Mouse (Mus musculus) liver, postnatal 0 days (tissue): ENCODE data around the gene Nup160. TPM values are rescaled to one million over a fixed set of nuclear protein-coding genes. Genes with fewer than 3 reads are reported as not detected.

Experiments
- ATAC-seq: fragments of 200-750 bp; cut with Nextera tagmentation; 2 replicates; pipeline ENCODE4 v1.8.0; 2017; ENCODE audit warnings: mild to moderate bottlenecking, moderate library complexity
- DNase-seq: peaks from one replicate; pipeline ENCODE4 v3.0.0-alpha.2; 2016
- H3K27ac ChIP-seq: fragments of 300-500 bp; sonication (generic); 2 replicates; pipeline ENCODE4 v1.5.1; 2014; ENCODE audit warnings: antibody characterized with exemption, moderate library complexity, mild to moderate bottlenecking, low read depth
- H3K27me3 ChIP-seq: fragments of 300-500 bp; sonication (generic); 2 replicates; pipeline ENCODE4 v1.6.1; 2014; ENCODE audit warnings: low read length, control low read depth, mixed read lengths; ENCODE audit not compliant: insufficient read depth
- H3K36me3 ChIP-seq: fragments of 300-500 bp; sonication (generic); replicated peaks from 2 replicates; pipeline ENCODE4 v1.6.1; 2014; ENCODE audit warnings: mild to moderate bottlenecking, control low read depth, low read length, moderate library complexity, mixed read lengths; ENCODE audit not compliant: insufficient read depth
- H3K4me1 ChIP-seq: fragments of 300-500 bp; sonication (generic); 2 replicates; pipeline ENCODE4 v1.6.1; 2014; ENCODE audit warnings: antibody characterized with exemption, mild to moderate bottlenecking, control low read depth; ENCODE audit not compliant: insufficient read depth
- H3K4me2 ChIP-seq: fragments of 300-500 bp; sonication (generic); 2 replicates; pipeline ENCODE4 v1.6.1; 2014; ENCODE audit warnings: low read depth, mild to moderate bottlenecking, low read length, moderate library complexity, mixed read lengths
- H3K4me3 ChIP-seq: fragments of 300-500 bp; sonication (generic); 2 replicates; pipeline ENCODE4 v1.5.1; 2014; ENCODE audit warnings: low read depth, low read length
- H3K9ac ChIP-seq: fragments of 300-500 bp; sonication (generic); replicated peaks from 2 replicates; pipeline ENCODE4 v1.6.1; 2014; ENCODE audit warnings: mild to moderate bottlenecking, moderate library complexity
- H3K9me3 ChIP-seq: fragments of 300-500 bp; sonication (generic); 2 replicates; pipeline ENCODE4 v1.6.1; 2016; ENCODE audit warnings: mild to moderate bottlenecking, control low read depth, low read length, mixed read lengths
- CTCF ChIP-seq: sonication (generic); IDR thresholded peaks from 2 replicates; pipeline ENCODE4 v1.5.1; 2016; ENCODE audit warnings: antibody characterized with exemption, low read depth
- EP300 ChIP-seq: IDR thresholded peaks from 2 replicates; pipeline ENCODE4 v1.6.1; 2016; ENCODE audit warnings: antibody characterized with exemption, low read depth, mild to moderate bottlenecking
- WGBS: fragments of 180-500 bp; shearing (Covaris S2); extraction: QIAGEN DNeasy Blood & Tissue Kit; methylation state at CpG from one replicate; pipeline ENCODE4 v1.1.7; 2014; ENCODE audit not compliant: insufficient replicate concordance; 5-methylcytosine and 5-hydroxymethylcytosine counted together
- polyA plus RNA-seq: library from polyadenylated mRNA; unstranded; fragments of >200 nt; fragmentation: Nextera tagmentation; extraction: Ambion mirVana; gene quantifications from 2 replicates; pipeline ENCODE4 v1.2.1, GENCODE M21; 2015

Gene Nup160
- polyA plus RNA-seq: 9.0 and 10.2 TPM in 2 replicates

DNA sequence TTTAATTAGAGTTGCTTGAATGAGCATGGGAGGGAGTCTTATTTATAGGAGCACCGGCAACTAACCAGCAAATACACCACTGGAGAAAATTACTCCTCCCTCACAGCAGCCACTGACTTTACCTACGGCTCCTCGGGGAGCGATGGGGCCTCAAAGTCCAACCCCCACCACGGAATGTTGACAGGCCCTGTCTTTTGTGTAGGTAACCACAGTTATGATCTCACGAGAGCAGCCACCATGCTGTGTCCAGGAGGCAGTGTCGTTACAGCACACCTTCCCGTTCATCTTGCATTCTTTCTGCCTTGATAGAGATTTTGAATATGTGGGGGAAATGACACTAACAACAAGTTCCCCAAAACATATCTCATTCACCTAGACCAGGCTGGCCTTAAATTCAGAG, at the start of gene Nup160:
Gene Nup160 (plus strand): TSS at position 209 of the 400 bp plus-strand sequence.
- WGBS: 76% methylated on average over 8 of the region's 8 CpGs
- Histone ChIP-seq H3K36me3 (no peaks in the 10 kb centered on the region; the same call in 1 of the 2 replicates), H3K27me3 (no peaks in the 10 kb centered on the region), H3K4me2 (0 out of 2 replicates have a peak within 1 kb of the TSS, but pooled peaks have one; percentile 94), H3K4me3 (no peak within 1 kb of the TSS), H3K9ac (no peak within 1 kb of the TSS), H3K27ac (no peak within 1 kb of the TSS), H3K4me1 (peaks cover 18% of the 10 kb centered on the region), H3K9me3 (no peaks in the 10 kb centered on the region)
- ATAC-seq (no peak), DNase-seq (no peak)
- TF ChIP-seq EP300 (no peak), CTCF (no peak)

DNA sequence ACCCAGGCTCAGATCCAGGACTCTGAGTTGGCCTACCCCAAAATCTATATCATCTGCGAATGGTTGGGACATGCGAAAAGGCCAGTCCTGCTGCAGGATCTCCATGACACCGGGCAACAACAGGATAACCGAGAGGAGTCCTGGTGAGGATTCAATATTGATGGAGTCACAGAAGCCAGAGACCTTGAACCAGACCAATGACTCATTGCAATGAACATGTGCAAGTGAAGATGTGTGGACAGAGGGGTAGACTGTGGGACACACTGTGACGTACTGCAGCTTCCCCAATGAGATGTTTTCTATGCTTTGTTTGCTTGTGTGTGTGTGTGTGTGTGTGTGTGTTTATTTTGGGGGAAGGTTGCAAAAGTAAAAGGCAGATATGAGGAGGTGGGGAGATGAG, 48.8 kb upstream of the Nup160 start:
- no peak for DNase-seq
- TF ChIP-seq EP300 (no peak), CTCF (no peak)
- ATAC-seq: peak; percentile 68

DNA sequence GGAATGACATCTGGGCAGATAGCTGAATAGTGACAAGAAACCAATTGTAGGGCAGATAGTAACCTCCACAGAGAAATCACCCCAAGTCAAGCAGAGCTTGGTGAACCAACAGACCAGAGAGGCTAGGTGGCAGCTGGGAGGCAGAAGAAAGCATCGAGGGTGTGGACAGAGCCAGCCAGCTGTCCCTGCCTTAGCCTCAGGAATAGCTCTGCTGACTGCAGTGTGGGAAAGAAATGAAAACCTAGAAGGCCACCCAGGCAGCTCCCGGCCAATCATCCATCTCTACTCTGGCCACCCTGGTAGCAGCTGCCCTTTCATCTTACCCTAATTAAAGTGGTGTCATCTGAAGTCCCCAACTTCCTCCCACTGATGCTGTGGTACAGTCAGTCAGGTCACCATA, 47.5 kb upstream of the Nup160 start:
- DNase-seq (no peak), ATAC-seq (no peak)
- Histone ChIP-seq H3K4me1 (no peaks in the 10 kb centered on the region; the same call in 1 of the 2 replicates), H3K27me3 (no peaks in the 10 kb centered on the region), H3K4me2 (no peak overlapping the region), H3K9ac (no peak overlapping the region), H3K9me3 (no peaks in the 10 kb centered on the region), H3K36me3 (no peaks in the 10 kb centered on the region), H3K4me3 (no peak overlapping the region), H3K27ac (no peak overlapping the region)
- 65% methylated on average over 2 of the region's 2 CpGs for WGBS
- no peak for TF ChIP-seq EP300
- no peak for TF ChIP-seq CTCF

More for the DNA sequence above, 48.8 kb upstream of the Nup160 start:
- 80% methylated on average over 5 of the region's 5 CpGs for WGBS
- Histone ChIP-seq H3K9ac (no peak overlapping the region), H3K27me3 (no peaks in the 10 kb centered on the region), H3K4me2 (no peak overlapping the region), H3K4me3 (no peak overlapping the region), H3K27ac (no peak overlapping the region), H3K36me3 (no peaks in the 10 kb centered on the region), H3K4me1 (peaks cover 3% of the 10 kb centered on the region), H3K9me3 (no peaks in the 10 kb centered on the region)

DNA sequence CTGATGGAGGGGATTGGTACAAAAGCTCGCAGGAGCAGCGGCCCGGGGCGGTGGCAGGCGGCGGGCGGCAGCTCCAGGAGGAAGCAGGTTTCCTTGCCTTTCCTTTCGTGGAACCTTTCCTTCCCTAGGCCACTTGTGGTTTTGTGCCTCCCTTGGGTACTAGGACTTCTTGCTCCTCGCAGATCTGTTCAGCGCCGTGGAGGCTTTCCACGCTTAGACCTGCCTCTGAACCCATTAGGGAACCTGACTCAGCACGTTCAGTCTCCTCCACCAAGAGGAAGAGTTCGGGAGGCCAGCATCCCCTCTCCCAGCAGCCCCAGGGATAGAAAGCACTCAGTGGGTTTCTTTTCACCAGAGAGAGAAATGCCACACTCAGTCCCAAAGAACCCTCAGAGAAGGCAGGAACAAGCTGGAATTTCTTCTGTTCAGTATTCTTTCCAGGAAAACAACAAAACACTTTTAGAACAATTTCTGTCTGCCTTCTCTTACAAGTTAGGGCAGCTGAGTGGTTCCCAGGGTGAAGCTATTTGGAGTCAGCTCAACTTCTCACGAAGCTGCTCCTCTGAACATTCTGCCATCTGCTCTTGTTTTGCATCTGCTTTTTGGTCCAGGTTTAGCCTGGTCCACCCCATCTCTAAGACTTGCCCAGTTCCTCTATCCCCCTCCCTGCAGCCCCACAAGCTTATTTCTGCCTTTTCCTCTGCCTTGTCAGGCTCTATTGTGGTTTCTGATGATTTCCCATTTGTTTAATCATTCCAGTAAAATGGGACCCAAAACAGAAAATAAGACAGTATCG, 44.9 kb upstream of the Nup160 start:
- no peaks in the 10 kb centered on the region for H3K9me3 ChIP-seq
- no peaks in the 10 kb centered on the region for H3K36me3 ChIP-seq
- TF ChIP-seq EP300 (no peak), CTCF (no peak)
- no peak for ATAC-seq
- no peaks in the 10 kb centered on the region; the same call in 1 of the 2 replicates for H3K4me1 ChIP-seq
- H3K27me3 ChIP-seq: no peaks in the 10 kb centered on the region
- no peak overlapping the region for H3K9ac ChIP-seq
- WGBS: 45% methylated on average over 16 of the region's 16 CpGs
- H3K4me2 ChIP-seq: no peak overlapping the region
- H3K4me3 ChIP-seq: no peak overlapping the region
- H3K27ac ChIP-seq: no peak overlapping the region
- no peak for DNase-seq

DNA sequence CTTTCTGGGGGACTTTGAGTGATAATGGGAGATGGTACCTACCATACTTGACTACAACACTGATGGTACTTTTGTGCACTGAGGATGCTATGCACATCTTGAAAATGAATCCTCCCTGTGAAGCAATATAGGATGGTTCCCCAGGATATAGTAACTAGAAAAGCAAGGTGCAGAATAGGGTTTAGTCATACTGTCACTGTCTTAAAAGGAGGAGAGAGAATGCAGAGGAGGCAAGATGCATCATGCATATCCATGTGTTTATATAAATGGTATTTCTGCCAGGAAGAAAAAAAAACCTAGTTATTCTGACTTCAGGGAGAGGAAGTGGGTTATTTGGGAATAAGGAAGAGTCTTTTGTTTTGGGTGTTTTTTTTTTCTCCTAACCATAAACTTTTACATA, 42.3 kb upstream of the Nup160 start:
- DNase-seq: no peak
- Histone ChIP-seq H3K4me1 (peaks cover 5% of the 10 kb centered on the region; the same call in 1 of the 2 replicates), H3K27me3 (no peaks in the 10 kb centered on the region), H3K4me3 (no peak overlapping the region), H3K4me2 (no peak overlapping the region), H3K27ac (no peak overlapping the region), H3K9me3 (no peaks in the 10 kb centered on the region), H3K9ac (no peak overlapping the region), H3K36me3 (no peaks in the 10 kb centered on the region)
- ATAC-seq: no peak
- TF ChIP-seq EP300 (no peak), CTCF (no peak)

DNA sequence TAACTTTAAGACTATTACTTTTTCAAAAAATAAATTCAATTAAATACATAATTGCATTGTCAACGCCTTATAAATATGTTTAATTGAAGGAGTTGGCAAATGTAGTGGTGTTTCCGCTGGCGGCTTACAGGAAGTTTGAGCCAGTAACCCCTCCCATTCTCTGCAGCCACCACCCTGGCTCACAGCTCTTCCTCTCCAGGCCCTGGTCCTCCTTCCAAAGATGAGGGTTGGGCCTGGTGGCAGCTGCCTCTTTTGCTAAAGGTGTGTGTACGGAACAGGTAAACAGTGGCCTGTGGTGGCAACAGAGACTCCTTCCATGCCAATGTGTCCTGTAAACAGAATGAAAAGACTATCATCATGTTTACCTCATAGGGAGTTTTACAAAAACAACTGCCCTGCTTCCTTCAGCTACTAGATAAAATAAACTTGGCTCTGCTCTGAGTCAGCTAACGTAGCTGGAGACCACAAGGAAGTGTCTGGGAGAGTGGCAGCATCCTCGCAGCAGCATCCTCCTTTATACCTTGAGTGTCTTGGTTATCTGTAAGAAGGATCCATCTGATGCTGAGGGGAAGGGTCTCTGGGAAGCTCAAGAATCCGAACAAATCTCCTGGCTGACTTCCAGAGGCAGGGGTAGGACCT, 41.8 kb upstream of the Nup160 start:
- peaks cover 7% of the 10 kb centered on the region for H3K4me1 ChIP-seq
- H3K4me2 ChIP-seq: no peak overlapping the region
- ATAC-seq: no peak
- H3K36me3 ChIP-seq: no peaks in the 10 kb centered on the region
- no peak overlapping the region for H3K4me3 ChIP-seq
- 42% methylated on average over 7 of the region's 7 CpGs for WGBS
- no peak overlapping the region for H3K27ac ChIP-seq
- DNase-seq: no peak
- no peak overlapping the region for H3K9ac ChIP-seq
- no peaks in the 10 kb centered on the region for H3K9me3 ChIP-seq
- TF ChIP-seq EP300 (no peak), CTCF (no peak)
- H3K27me3 ChIP-seq: no peaks in the 10 kb centered on the region
